Mouse (Mus musculus) heart, postnatal 0 days (tissue): ENCODE results near the gene Pithd1. TPM values are rescaled to one million over a fixed set of nuclear protein-coding genes. Genes with fewer than 3 reads are reported as not detected.

Experiments used
- ATAC-seq: fragments of 200-750 bp; cut with Nextera tagmentation; 2 replicates; pipeline ENCODE4 v1.8.0; 2017; ENCODE audit warnings: low read depth, moderate number of reproducible peaks, moderate library complexity; ENCODE audit not compliant: insufficient read depth
- DNase-seq: peaks from one replicate; pipeline ENCODE4 v3.0.0-alpha.2; 2016; ENCODE audit warnings: low spot score
- H3K27ac ChIP-seq: fragments of 300-500 bp; sonication (generic); 2 replicates; pipeline ENCODE4 v1.5.1; 2014; ENCODE audit warnings: low read depth, mild to moderate bottlenecking
- H3K27me3 ChIP-seq: fragments of 300-500 bp; sonication (generic); 2 replicates; pipeline ENCODE4 v1.6.1; 2014; ENCODE audit warnings: low read length, mixed read lengths; ENCODE audit not compliant: control insufficient read depth, insufficient read depth
- H3K36me3 ChIP-seq: fragments of 300-500 bp; sonication (generic); replicated peaks from 2 replicates; pipeline ENCODE4 v1.6.1; 2014; ENCODE audit warnings: low read length, mixed read lengths; ENCODE audit not compliant: control insufficient read depth, insufficient read depth
- H3K4me1 ChIP-seq: fragments of 300-500 bp; sonication (generic); 2 replicates; pipeline ENCODE4 v1.6.1; 2014; ENCODE audit warnings: antibody characterized with exemption; ENCODE audit not compliant: control insufficient read depth, insufficient read depth
- H3K4me2 ChIP-seq: fragments of 300-500 bp; sonication (generic); 2 replicates; pipeline ENCODE4 v1.6.1; 2014; ENCODE audit warnings: low read depth, mild to moderate bottlenecking, low read length, moderate library complexity
- H3K4me3 ChIP-seq: fragments of 300-500 bp; sonication (generic); 2 replicates; pipeline ENCODE4 v1.5.1; 2014; ENCODE audit warnings: low read depth, low read length
- H3K9ac ChIP-seq: fragments of 300-500 bp; sonication (generic); replicated peaks from 2 replicates; pipeline ENCODE4 v1.6.1; 2014; ENCODE audit warnings: low read depth, low read length, mixed read lengths
- H3K9me3 ChIP-seq: fragments of 300-500 bp; sonication (generic); replicated peaks from 2 replicates; pipeline ENCODE4 v1.6.1; 2016; ENCODE audit warnings: low read length; ENCODE audit not compliant: control insufficient read depth
- CTCF ChIP-seq: IDR thresholded peaks from 2 replicates; pipeline ENCODE4 v1.5.1; 2016; ENCODE audit warnings: antibody characterized with exemption, control low read depth, low read depth
- EP300 ChIP-seq: IDR thresholded peaks from 2 replicates; pipeline ENCODE4 v1.6.1; 2016; ENCODE audit warnings: antibody characterized with exemption, low read depth
- WGBS: fragments of 180-500 bp; shearing (Covaris S2); extraction: QIAGEN DNeasy Blood & Tissue Kit; methylation state at CpG from one replicate; pipeline ENCODE4 v1.1.7; 2014; 5-methylcytosine and 5-hydroxymethylcytosine counted together
- polyA plus RNA-seq: library from polyadenylated mRNA; unstranded; fragments of >200 nt; fragmentation: Nextera tagmentation; extraction: Ambion mirVana; gene quantifications from 2 replicates; pipeline ENCODE4 v1.2.1, GENCODE M21; 2015
- total RNA-seq: library from RNA; depleted of rRNA; stranded (reverse); fragments of >200 nt; gene quantifications from 2 replicates; pipeline ENCODE4 v1.2.3, GENCODE M21; 2014; ENCODE audit warnings: low replicate concordance

Pithd1 gene
- total and polyA plus RNA-seq, 2 experiments from 2014 or later, result 24.4 to 29.5 TPM

GRCm38 (mm10) chr4:136028132-136028564 is 41.1 kb upstream of the Pithd1 start:
- WGBS, result 77% methylated on average over 19 of the region's 19 CpGs
- H3K36me3 ChIP-seq, result no peaks in the 10 kb centered on the region
- no peaks in the 10 kb centered on the region for H3K9me3 ChIP-seq
- H3K27me3 ChIP-seq, result no peaks in the 10 kb centered on the region
- no peak for DNase-seq
- peak overlapping the region; percentile 20; the same call in 1 of the 2 replicates for H3K4me2 ChIP-seq
- H3K4me3 ChIP-seq, result no peak overlapping the region
- H3K4me1 ChIP-seq, result no peaks in the 10 kb centered on the region
- no peak for TF ChIP-seq EP300
- TF ChIP-seq CTCF, result no peak
- ATAC-seq, result no peak
- no peak overlapping the region for H3K9ac ChIP-seq
- H3K27ac ChIP-seq, result peak overlapping the region; percentile 9; the same call in 1 of the 2 replicates

DNA sequence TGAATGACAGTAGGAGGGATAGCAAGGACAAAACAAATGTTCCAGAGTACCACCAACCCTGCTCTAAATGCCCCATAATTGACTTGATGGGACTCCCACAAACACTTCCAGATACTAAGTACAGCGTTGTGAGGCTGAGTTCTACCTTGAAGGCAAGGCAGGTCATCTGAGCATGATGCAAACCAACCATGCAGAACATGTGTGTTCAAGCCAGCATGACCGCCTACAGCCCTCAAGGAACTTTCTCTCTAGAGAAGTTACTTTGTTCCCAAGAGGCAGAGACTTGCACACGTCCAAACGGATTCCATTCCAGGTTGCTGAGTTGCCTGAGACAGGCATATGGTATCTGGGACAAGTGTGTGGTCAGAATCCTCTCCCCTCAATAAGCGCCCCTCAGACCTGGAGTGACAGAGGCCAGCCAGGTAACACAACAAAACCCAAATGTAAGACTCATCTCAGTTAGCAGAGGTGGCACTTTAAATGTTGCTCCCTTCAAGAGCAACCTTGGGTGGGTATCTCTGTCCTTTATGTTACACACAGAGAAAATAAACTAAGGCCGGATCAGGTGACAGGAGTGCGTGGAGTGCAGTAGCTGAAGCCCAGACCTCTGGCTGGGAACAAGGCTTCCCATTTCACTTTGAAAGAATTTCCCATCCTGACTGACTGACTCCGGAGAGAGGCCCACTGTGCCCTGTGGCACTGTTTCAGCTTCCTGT is 40.5 kb upstream of the Pithd1 start:
- no peak for TF ChIP-seq EP300
- TF ChIP-seq CTCF, result no peak
- Histone ChIP-seq H3K27me3 (no peaks in the 10 kb centered on the region), H3K27ac (no peak overlapping the region), H3K36me3 (no peaks in the 10 kb centered on the region), H3K9ac (no peak overlapping the region), H3K4me1 (no peaks in the 10 kb centered on the region), H3K4me2 (no peak overlapping the region), H3K9me3 (no peaks in the 10 kb centered on the region), H3K4me3 (no peak overlapping the region)
- 69% methylated on average over 8 of the region's 8 CpGs for WGBS
- DNase-seq (no peak), ATAC-seq (no peak)

DNA sequence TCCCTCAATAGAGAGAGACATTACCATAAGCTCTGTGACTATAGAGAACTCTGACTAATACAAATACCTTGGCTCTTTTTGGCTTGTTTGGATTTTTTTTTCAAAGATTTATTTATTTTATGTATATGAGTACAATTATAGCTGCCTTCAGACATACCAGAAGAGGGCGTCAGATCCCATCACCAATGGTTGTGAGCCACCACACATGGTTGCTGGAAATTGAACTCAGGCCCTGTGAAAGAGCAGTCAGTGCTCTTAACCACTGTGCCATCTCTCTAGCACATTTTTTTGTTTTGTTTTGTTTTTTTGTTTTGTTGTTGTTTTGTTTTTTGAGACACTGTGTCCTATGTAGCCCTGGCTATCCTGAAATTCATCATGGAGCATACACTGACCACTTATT is 38.3 kb upstream of the Pithd1 start:
- no peaks in the 10 kb centered on the region for H3K36me3 ChIP-seq
- ATAC-seq, result no peak

GRCm38 (mm10) chr4:136022924-136023323 is 35.9 kb upstream of the Pithd1 start:
- H3K4me2 ChIP-seq, result no peak overlapping the region
- H3K9me3 ChIP-seq, result no peaks in the 10 kb centered on the region
- no peaks in the 10 kb centered on the region for H3K27me3 ChIP-seq
- H3K4me3 ChIP-seq, result no peak overlapping the region
- H3K9ac ChIP-seq, result no peak overlapping the region
- ATAC-seq (no peak), DNase-seq (no peak)
- WGBS, result 82% methylated on average over 9 of the region's 9 CpGs
- no peak overlapping the region for H3K27ac ChIP-seq
- TF ChIP-seq EP300, result no peak
- TF ChIP-seq CTCF, result no peak
- 0 out of 2 replicates have a peak, but pooled peaks cover 9% of the 10 kb centered on the region for H3K4me1 ChIP-seq
- H3K36me3 ChIP-seq, result no peaks in the 10 kb centered on the region

More for the DNA sequence above, 38.3 kb upstream of the Pithd1 start:
- Histone ChIP-seq H3K27me3 (no peaks in the 10 kb centered on the region), H3K9ac (no peak overlapping the region), H3K27ac (no peak overlapping the region), H3K4me1 (0 out of 2 replicates have a peak, but pooled peaks cover 4% of the 10 kb centered on the region), H3K4me2 (no peak overlapping the region), H3K9me3 (no peaks in the 10 kb centered on the region), H3K4me3 (no peak overlapping the region)
- no peak for DNase-seq
- 83% methylated on average over 1 of the region's 1 CpGs for WGBS
- TF ChIP-seq EP300 (no peak), CTCF (no peak)

GRCm38 (mm10) chr4:136021549-136022047 is 34.5 kb upstream of the Pithd1 start, which contains the start of gene Eloa:
Eloa (minus strand) TSS chr4:136021763.
- H3K27me3 ChIP-seq, result no peaks in the 10 kb centered on the region
- H3K4me1 ChIP-seq, result 0 out of 2 replicates have a peak, but pooled peaks cover 9% of the 10 kb centered on the region
- H3K27ac ChIP-seq, result peak within 1 kb of the TSS; percentile 91
- peak within 1 kb of the TSS; percentile 78 for H3K4me2 ChIP-seq
- H3K9me3 ChIP-seq, result no peaks in the 10 kb centered on the region
- peak; percentile 100 for ATAC-seq
- H3K36me3 ChIP-seq, result no peaks in the 10 kb centered on the region
- peak within 1 kb of the TSS; percentile 98 for H3K9ac ChIP-seq
- under 1% methylated on average over 44 of the region's 48 CpGs for WGBS
- H3K4me3 ChIP-seq, result peak within 1 kb of the TSS; percentile 97
- DNase-seq, result peak; percentile 98
- TF ChIP-seq CTCF (no peak), EP300 (no peak)
